Mouse (Mus musculus) MEL (cell line): Measurements from ENCODE around the gene Olfr318. TPM values are rescaled to one million over a fixed set of nuclear protein-coding genes. Genes with fewer than 3 reads are reported as not detected.

ENCODE experiments used
- DNase-seq: peaks from one replicate; pipeline ENCODE4 v3.0.0; 2011; ENCODE audit warnings: low read depth, low spot score
- H3K27ac ChIP-seq: 2 replicates; pipeline ENCODE4 v1.5.1; 2012; ENCODE audit warnings: low read depth, mild to moderate bottlenecking, control low read depth, low read length, moderate library complexity; ENCODE audit not compliant: control insufficient read depth
- H3K27me3 ChIP-seq, 2 experiments: fragments of 150-350 bp in 1 of 2; sonication (generic) in 1 of 2; 2 replicates each; pipeline ENCODE4 v1.6.1; 2012; ENCODE audit warnings: low read length in 2 of 2, mild to moderate bottlenecking in 2 of 2, improper control_type of control experiment in 1 of 2, moderate library complexity in 1 of 2; ENCODE audit not compliant: insufficient read depth in 2 of 2, control insufficient read depth in 1 of 2
- H3K36me3 ChIP-seq, 2 experiments: 2 replicates each; pipeline ENCODE4 v1.6.1; 2012 to 2014; ENCODE audit warnings: low read length in 2 of 2, improper control_type of control experiment in 1 of 2, inconsistent platforms in 1 of 2, mild to moderate bottlenecking in 1 of 2; ENCODE audit not compliant: insufficient read depth in 2 of 2, control insufficient read depth in 1 of 2
- H3K4me1 ChIP-seq, 2 experiments: fragments of 150-350 bp in 1 of 2; sonication (generic) in 1 of 2; 2 replicates each; pipeline ENCODE4 v1.6.1; 2012; ENCODE audit warnings: low read length in 2 of 2, improper control_type of control experiment in 1 of 2, mild to moderate bottlenecking in 1 of 2; ENCODE audit not compliant: insufficient read depth in 2 of 2, control insufficient read depth in 1 of 2
- H3K4me3 ChIP-seq, 2 experiments: fragments of 150-350 bp in 1 of 2; sonication (generic) in 1 of 2; 2 replicates each; pipeline ENCODE4 v1.5.1; 2012; ENCODE audit warnings: low read depth in 2 of 2, low read length in 2 of 2, mild to moderate bottlenecking in 2 of 2, moderate library complexity in 2 of 2, control low read depth in 1 of 2, improper control_type of control experiment in 1 of 2; ENCODE audit not compliant: control insufficient read depth in 1 of 2, insufficient read depth in 1 of 2
- H3K79me2 ChIP-seq: 2 replicates; pipeline ENCODE4 v1.6.1; 2012; ENCODE audit warnings: mild to moderate bottlenecking, low read length, moderate library complexity; ENCODE audit not compliant: control insufficient read depth, poor library complexity, insufficient read depth
- H3K9ac ChIP-seq: 2 replicates; pipeline ENCODE4 v1.6.1; 2012; ENCODE audit warnings: low read depth, mild to moderate bottlenecking, control low read depth, low read length, moderate library complexity; ENCODE audit not compliant: control insufficient read depth, poor library complexity, severe bottlenecking
- H3K9me3 ChIP-seq: fragments of 150-350 bp; sonication (generic); replicated peaks from 2 replicates; pipeline ENCODE4 v1.6.1; 2012; ENCODE audit warnings: mild to moderate bottlenecking, low read length, improper control_type of control experiment, moderate library complexity; ENCODE audit not compliant: insufficient read depth
- BHLHE40 ChIP-seq: IDR thresholded peaks from 2 replicates; pipeline ENCODE4 v1.6.1; 2012; ENCODE audit warnings: low read depth, mild to moderate bottlenecking, inconsistent platforms, low read length, improper control_type of control experiment, borderline replicate concordance
- CHD2 ChIP-seq: IDR thresholded peaks from 2 replicates; pipeline ENCODE4 v1.6.1; 2011; ENCODE audit warnings: low read length, improper control_type of control experiment
- CTCF ChIP-seq, 3 experiments: IDR thresholded peaks in 2 of 3; conservative IDR thresholded peaks in 1 of 3; 2 replicates each; pipeline ENCODE4 v1.5.1; 2011 to 2012; ENCODE audit warnings: low read length in 3 of 3, low read depth in 2 of 3, mild to moderate bottlenecking in 2 of 3, improper control_type of control experiment in 1 of 3, inconsistent platforms in 1 of 3, mixed read lengths in 1 of 3, moderate library complexity in 1 of 3; ENCODE audit not compliant: control insufficient read depth in 1 of 3, insufficient read depth in 1 of 3, poor library complexity in 1 of 3, severe bottlenecking in 1 of 3
- ELF1 ChIP-seq: IDR thresholded peaks from 2 replicates; pipeline ENCODE4 v1.6.1; 2014; ENCODE audit warnings: low read depth, mild to moderate bottlenecking, inconsistent platforms, low read length, improper control_type of control experiment, moderate library complexity
- ETS1 ChIP-seq: IDR thresholded peaks from 2 replicates; pipeline ENCODE4 v1.6.1; 2012; ENCODE audit warnings: low read depth, mild to moderate bottlenecking, inconsistent platforms, low read length, improper control_type of control experiment, moderate library complexity
- HCFC1 ChIP-seq: IDR thresholded peaks from 2 replicates; pipeline ENCODE4 v1.6.1; 2012; ENCODE audit warnings: low read depth, mild to moderate bottlenecking, inconsistent platforms, low read length, improper control_type of control experiment, moderate library complexity
- JUND ChIP-seq: IDR thresholded peaks from 2 replicates; pipeline ENCODE4 v1.6.1; 2011; ENCODE audit warnings: low read depth, mild to moderate bottlenecking, improper control_type of control experiment, low read length
- MEF2A ChIP-seq: IDR thresholded peaks from 2 replicates; pipeline ENCODE4 v1.6.1; 2014; ENCODE audit warnings: low read depth, mild to moderate bottlenecking, inconsistent platforms, low read length, improper control_type of control experiment; ENCODE audit not compliant: poor library complexity, insufficient replicate concordance, severe bottlenecking; ENCODE audit errors: extremely low read depth
- MXI1 ChIP-seq: IDR thresholded peaks from 2 replicates; pipeline ENCODE4 v1.6.1; 2011; ENCODE audit warnings: mild to moderate bottlenecking, low read depth, low read length, improper control_type of control experiment
- NELFE ChIP-seq: IDR thresholded peaks from 2 replicates; pipeline ENCODE4 v1.6.1; 2011; ENCODE audit warnings: low read depth, low read length, improper control_type of control experiment
- POLR2AphosphoS5 ChIP-seq: IDR thresholded peaks from 2 replicates; pipeline ENCODE4 v1.6.1; 2012; ENCODE audit warnings: low read depth, borderline replicate concordance, mild to moderate bottlenecking, inconsistent platforms, low read length, moderate library complexity, mixed read lengths
- SIN3A ChIP-seq: IDR thresholded peaks from 2 replicates; pipeline ENCODE4 v1.6.1; 2012; ENCODE audit warnings: low read length, improper control_type of control experiment, inconsistent platforms
- SMC3 ChIP-seq: IDR thresholded peaks from 2 replicates; pipeline ENCODE4 v1.6.1; 2011; ENCODE audit warnings: low read depth, low read length, improper control_type of control experiment
- TBP ChIP-seq: IDR thresholded peaks from 2 replicates; pipeline ENCODE4 v1.8.0; 2011; ENCODE audit warnings: low read depth, low read length, improper control_type of control experiment
- TCF12 ChIP-seq: IDR thresholded peaks from 2 replicates; pipeline ENCODE4 v1.6.1; 2014; ENCODE audit warnings: low read depth, mild to moderate bottlenecking, inconsistent platforms, low read length, improper control_type of control experiment, moderate library complexity
- UBTF ChIP-seq: IDR thresholded peaks from 2 replicates; pipeline ENCODE4 v1.6.1; 2012; ENCODE audit warnings: low read depth, mild to moderate bottlenecking, inconsistent platforms, low read length, improper control_type of control experiment, moderate library complexity, borderline replicate concordance; ENCODE audit not compliant: insufficient read depth
- USF1 ChIP-seq: IDR thresholded peaks from 2 replicates; pipeline ENCODE4 v1.6.1; 2014; ENCODE audit warnings: low read depth, mild to moderate bottlenecking, inconsistent platforms, low read length, improper control_type of control experiment, moderate library complexity
- ZC3H11A ChIP-seq: IDR thresholded peaks from 2 replicates; pipeline ENCODE4 v1.6.1; 2012; ENCODE audit warnings: low read depth, mild to moderate bottlenecking, inconsistent platforms, low read length, improper control_type of control experiment
- ZMIZ1 ChIP-seq: IDR thresholded peaks from 2 replicates; pipeline ENCODE4 v1.6.1; 2012; ENCODE audit warnings: low read depth, mild to moderate bottlenecking, inconsistent platforms, low read length, improper control_type of control experiment, moderate library complexity
- ZNF384 ChIP-seq: IDR thresholded peaks from 2 replicates; pipeline ENCODE4 v1.6.1; 2012; ENCODE audit warnings: low read depth, mild to moderate bottlenecking, inconsistent platforms, low read length, improper control_type of control experiment
- polyA plus RNA-seq, 2 experiments: library from polyadenylated mRNA; stranded (reverse) in 1 of 2; unstranded in 1 of 2; fragments of >175 nt in 1 of 2; fragments of >200 nt in 1 of 2; gene quantifications; 2 replicates each; pipeline versions ENCODE4 v1.2.1 to v1.2.4; 2012; ENCODE audit warnings: low replicate concordance in 2 of 2, low read depth in 1 of 2; ENCODE audit not compliant: insufficient read length in 2 of 2, insufficient read depth in 1 of 2, missing spikeins in 1 of 2
- total RNA-seq: library from RNA; depleted of rRNA; stranded (reverse); fragments of 300-350 nt; gene quantifications from 2 replicates; pipeline ENCODE4 v1.2.3, GENCODE M21; 2012; rRNA removed

Gene Olfr318
- total RNA-seq, result not detected in 2 replicates
- polyA plus RNA-seq, result under 1 TPM in 1 of 2 experiments, not detected in 1; 0.06 TPM

DNA sequence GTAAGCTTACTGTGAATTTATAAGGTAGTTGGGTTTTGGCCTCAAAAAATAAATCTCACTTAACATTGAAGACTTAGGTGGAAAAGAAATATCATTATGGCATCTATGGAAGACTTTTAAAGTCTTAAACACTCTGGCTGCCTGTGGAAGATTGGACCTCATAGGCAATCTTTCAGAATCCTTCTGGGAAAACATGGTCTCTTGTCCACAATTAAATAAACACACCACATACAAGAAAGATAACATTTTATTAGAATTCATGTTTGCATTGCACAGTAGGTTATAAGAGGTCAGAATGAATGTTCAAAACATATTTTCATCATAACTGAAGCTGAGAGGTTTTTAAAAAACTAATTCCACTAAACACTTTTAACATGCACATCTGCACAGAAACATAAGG, at the start of gene Olfr318:
Gene Olfr318 (minus strand): TSS at position 101 of the 400 bp plus-strand sequence.
- Histone ChIP-seq H3K9me3 (no peaks in the 10 kb centered on the region), H3K27me3 (peaks cover 5 to 20% of the 10 kb centered on the region in 2 experiments), H3K4me3 (no peak within 1 kb of the TSS), H3K36me3 (no peaks in the 10 kb centered on the region), H3K79me2 (no peaks in the 10 kb centered on the region), H3K27ac (no peak within 1 kb of the TSS), H3K4me1 (no peaks in the 10 kb centered on the region)
- DNase-seq, result no peak
- TF ChIP-seq MXI1, result no peak
- no peak for TF ChIP-seq ZMIZ1
- TF ChIP-seq CHD2, result no peak
- TF ChIP-seq NELFE, result no peak
- TF ChIP-seq SIN3A, result no peak
- no peak for TF ChIP-seq POLR2AphosphoS5
- no peak for TF ChIP-seq JUND
- no peak for TF ChIP-seq UBTF
- no peak for TF ChIP-seq USF1
- TF ChIP-seq TBP, result no peak
- TF ChIP-seq ETS1, result no peak
- no peak for TF ChIP-seq SMC3
- no peak for TF ChIP-seq ELF1
- no peak for TF ChIP-seq BHLHE40
- no peak for TF ChIP-seq ZNF384
- TF ChIP-seq ZC3H11A, result no peak
- TF ChIP-seq HCFC1, result no peak
- TF ChIP-seq, all 39 proteins: peak for 0
- H3K9ac ChIP-seq, result no peak within 1 kb of the TSS

GRCm38 (mm10) chr11:58772888-58773287, 49.1 kb upstream of the Olfr318 start, which contains the start of gene Olfr315:
TSS of gene Olfr315 (plus strand) at chr11:58773188.
- no peak for TF ChIP-seq TCF12
- no peak for TF ChIP-seq CTCF (IDR thresholded peaks at IDR 0.05 in 2 of 3, conservative IDR thresholded peaks at IDR 0.05 in 1 of 3; ENCODE audit: control insufficient read depth in 1 of 3, insufficient read depth in 1 of 3, low read depth in 2 of 3, low read length in 3 of 3, poor library complexity in 1 of 3, severe bottlenecking in 1 of 3)
- TF ChIP-seq SIN3A, result no peak
- no peak for TF ChIP-seq MEF2A
- TF ChIP-seq ZC3H11A, result no peak
- no peak for TF ChIP-seq ETS1
- peaks cover 16 to 50% of the 10 kb centered on the region in 2 experiments for H3K27me3 ChIP-seq
- no peaks in the 10 kb centered on the region for H3K9me3 ChIP-seq
- H3K4me3 ChIP-seq, result no peak within 1 kb of the TSS
- no peaks in the 10 kb centered on the region for H3K36me3 ChIP-seq
- no peak within 1 kb of the TSS for H3K9ac ChIP-seq
- H3K27ac ChIP-seq, result no peak within 1 kb of the TSS
- no peaks in the 10 kb centered on the region; a peak in 1 of 4 replicates for H3K4me1 ChIP-seq
- H3K79me2 ChIP-seq, result no peaks in the 10 kb centered on the region
- DNase-seq, result no peak
